Mouse (Mus musculus): ENCODE results near the gene Tada2b.

- 0 out of 2 replicates have a peak, but pooled peaks have one; percentile 8 for TF ChIP-seq BHLHE40 (IDR thresholded peaks at IDR 0.05; ENCODE audit: borderline replicate concordance, low read depth, low read length)
- TF ChIP-seq CHD1 (IDR thresholded peaks at IDR 0.05; ENCODE audit: low read depth, low read length) = no peak
- TF ChIP-seq POLR2A (IDR thresholded peaks at IDR 0.05; ENCODE audit: control insufficient read depth in 1 of 2, insufficient read depth in 1 of 2, low read depth in 1 of 2, low read length in 2 of 2, poor library complexity in 1 of 2) = no peak
- TF ChIP-seq CTCF (IDR thresholded peaks at IDR 0.05 in 2 of 3, conservative IDR thresholded peaks at IDR 0.05 in 1 of 3; ENCODE audit: control insufficient read depth in 1 of 3, insufficient read depth in 1 of 3, low read depth in 2 of 3, low read length in 3 of 3, poor library complexity in 1 of 3, severe bottlenecking in 1 of 3) = no peak
- no peak for TF ChIP-seq POLR2AphosphoS5 (IDR thresholded peaks at IDR 0.05; ENCODE audit: borderline replicate concordance, low read depth, low read length)
- no peak; the same call in 1 of the 2 replicates for TF ChIP-seq MYC (IDR thresholded peaks at IDR 0.05; ENCODE audit: low read depth, low read length)
- 0 out of 2 replicates have a peak, but pooled peaks have one; percentile 45 for TF ChIP-seq RCOR1 (IDR thresholded peaks at IDR 0.05; ENCODE audit: low read depth, low read length)
- peak; percentile 14 to 58; a peak in 3 of 4 replicates for TF ChIP-seq EP300 (IDR thresholded peaks at IDR 0.05; ENCODE audit: low read depth in 1 of 2, low read length in 2 of 2)
- no peak for TF ChIP-seq KAT2A (conservative IDR thresholded peaks at IDR 0.05; ENCODE audit: low read depth, low read length)
- no peak for TF ChIP-seq TCF12 (IDR thresholded peaks at IDR 0.05; ENCODE audit: low read depth, low read length)
- TF ChIP-seq MAX (IDR thresholded peaks at IDR 0.05; ENCODE audit: low read length) = peak; percentile 59
- no peak for TF ChIP-seq USF1 (IDR thresholded peaks at IDR 0.05; ENCODE audit: low read depth, low read length)
- TF ChIP-seq NRF1 (IDR thresholded peaks at IDR 0.05; ENCODE audit: insufficient read depth, low read depth, low read length, poor library complexity, severe bottlenecking) = no peak
Observed at GRCm38 (mm10) chr5:36523219-36523703, 39.2 kb upstream of the Tada2b start.

Data from MEL (cell line).